Mouse (Mus musculus) liver, embryonic 15.5 days (tissue): ENCODE measurements around the gene Oip5. TPM values are rescaled to one million over a fixed set of nuclear protein-coding genes. Genes with fewer than 3 reads are reported as not detected.
"Not testable (repeated sequence)": the region's sequence is repeated elsewhere in the genome, so short reads cannot be mapped to it uniquely, and the experiment has no call there.

ENCODE experiments used
- ATAC-seq: fragments of 200-750 bp; cut with Nextera tagmentation; 2 replicates; pipeline ENCODE4 v1.8.0; 2017; ENCODE audit warnings: moderate number of reproducible peaks, mild to moderate bottlenecking, moderate library complexity; ENCODE audit not compliant: insufficient read depth
- H3K27ac ChIP-seq: fragments of 300-500 bp; sonication (generic); replicated peaks from 2 replicates; pipeline ENCODE4 v1.5.1; 2015; ENCODE audit warnings: mild to moderate bottlenecking, inconsistent platforms
- H3K27me3 ChIP-seq: fragments of 300-500 bp; sonication (generic); 2 replicates; pipeline ENCODE4 v1.6.1; 2015; ENCODE audit warnings: mild to moderate bottlenecking, inconsistent platforms
- H3K36me3 ChIP-seq: fragments of 300-500 bp; sonication (generic); replicated peaks from 2 replicates; pipeline ENCODE4 v1.6.1; 2015; ENCODE audit warnings: moderate library complexity, mild to moderate bottlenecking, inconsistent platforms
- H3K4me1 ChIP-seq: fragments of 300-500 bp; sonication (generic); replicated peaks from 2 replicates; pipeline ENCODE4 v1.6.1; 2015; ENCODE audit warnings: inconsistent platforms
- H3K4me2 ChIP-seq: fragments of 300-500 bp; sonication (generic); 2 replicates; pipeline ENCODE4 v1.6.1; 2015; ENCODE audit warnings: moderate library complexity, mild to moderate bottlenecking, inconsistent platforms
- H3K4me3 ChIP-seq: fragments of 300-500 bp; sonication (generic); replicated peaks from 2 replicates; pipeline ENCODE4 v1.5.1; 2015; ENCODE audit warnings: mild to moderate bottlenecking, inconsistent platforms
- H3K9ac ChIP-seq: fragments of 300-500 bp; sonication (generic); 2 replicates; pipeline ENCODE4 v1.6.1; 2015; ENCODE audit warnings: moderate library complexity, mild to moderate bottlenecking, inconsistent platforms
- H3K9me3 ChIP-seq: fragments of 300-500 bp; sonication (generic); replicated peaks from 2 replicates; pipeline ENCODE4 v1.6.1; 2016; ENCODE audit warnings: inconsistent platforms
- WGBS: fragments of 180-500 bp; shearing (Covaris S2); methylation state at CpG from one replicate; pipeline ENCODE4 v1.1.7; 2015; ENCODE audit warnings: mixed read lengths; ENCODE audit not compliant: insufficient replicate concordance; 5-methylcytosine and 5-hydroxymethylcytosine counted together
- polyA plus RNA-seq: library from polyadenylated mRNA; unstranded; fragments of >200 nt; fragmentation: Nextera tagmentation; extraction: Ambion mirVana; gene quantifications from 2 replicates; pipeline ENCODE4 v1.2.1, GENCODE M21; 2015

Oip5 gene
- 34.7 and 37.0 TPM in 2 replicates for polyA plus RNA-seq

DNA sequence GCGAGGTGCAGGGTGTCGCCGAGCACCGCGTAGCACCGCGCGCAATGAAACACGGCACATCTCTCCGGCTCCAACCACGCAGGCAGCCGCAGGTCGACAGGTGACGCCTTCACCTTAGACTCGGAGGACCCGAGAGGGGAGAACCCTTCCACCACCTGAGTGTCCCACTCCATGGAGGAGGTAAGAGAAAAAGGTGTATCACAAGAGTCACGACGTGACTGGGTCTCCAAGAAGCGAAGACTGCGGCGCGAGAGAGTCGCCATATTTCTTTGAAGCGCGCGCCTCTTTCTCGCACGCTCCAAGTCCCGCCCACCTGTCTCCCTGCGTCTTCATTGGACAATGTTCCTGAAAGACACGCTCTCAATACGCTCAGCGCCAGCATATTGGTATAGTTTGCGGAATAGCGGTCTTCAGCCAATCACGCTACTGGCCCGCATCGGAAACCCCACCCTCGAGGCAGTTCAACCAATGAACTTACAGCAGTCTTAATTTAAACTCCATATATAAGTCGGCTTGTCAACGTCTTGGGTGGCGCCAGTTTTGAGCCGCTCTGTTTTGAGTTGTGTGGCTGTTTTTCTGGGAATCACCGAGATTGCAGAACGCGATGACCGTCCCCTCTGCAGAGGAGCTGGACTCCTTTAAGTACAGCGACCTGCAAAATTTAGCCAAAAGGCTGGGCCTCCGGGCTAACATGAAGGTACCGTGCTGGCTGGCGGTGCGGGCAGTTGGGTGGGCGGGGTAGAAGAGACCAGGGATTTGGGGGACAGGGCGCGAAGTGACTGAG is at the start of gene Oip5, which contains the start of gene Nusap1:
Oip5 (minus strand) TSS at position 271 of the 784 bp plus-strand sequence.
Nusap1 (plus strand) TSS at position 100 of the 784 bp plus-strand sequence.
- peaks cover 44% of the 10 kb centered on the region for H3K36me3 ChIP-seq
- H3K4me2 ChIP-seq, result peak within 1 kb of the TSS; percentile 76
- ATAC-seq, result peak; percentile 98
- no peaks in the 10 kb centered on the region for H3K27me3 ChIP-seq
- H3K9ac ChIP-seq, result peak within 1 kb of the TSS; percentile 88
- H3K9me3 ChIP-seq, result no peaks in the 10 kb centered on the region
- peak within 1 kb of the TSS; percentile 83 for H3K4me3 ChIP-seq
- under 1% methylated on average over 55 of the region's 55 CpGs for WGBS
- peak within 1 kb of the TSS; percentile 98 for H3K27ac ChIP-seq
- peaks cover 44% of the 10 kb centered on the region for H3K4me1 ChIP-seq

DNA sequence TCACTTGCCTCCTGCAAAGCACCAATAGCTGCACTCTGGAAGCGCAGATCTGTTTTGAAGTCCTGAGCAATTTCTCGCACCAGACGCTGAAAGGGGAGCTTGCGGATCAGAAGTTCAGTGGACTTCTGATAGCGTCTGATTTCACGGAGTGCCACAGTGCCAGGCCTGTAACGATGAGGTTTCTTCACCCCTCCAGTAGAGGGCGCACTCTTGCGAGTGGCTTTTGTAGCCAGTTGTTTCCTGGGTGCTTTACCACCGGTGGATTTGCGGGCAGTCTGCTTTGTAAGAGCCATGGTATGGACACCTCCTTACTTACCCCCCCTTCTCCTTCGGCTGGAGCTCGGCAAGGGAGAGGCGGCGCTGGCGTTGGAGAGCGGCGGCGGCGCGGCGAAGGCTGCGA is 47.5 kb upstream of the Oip5 start:
- H3K9me3 ChIP-seq, H3K36me3 ChIP-seq, H3K27me3 ChIP-seq, ATAC-seq, H3K27ac ChIP-seq, H3K9ac ChIP-seq, H3K4me3 ChIP-seq, H3K4me2 ChIP-seq: not testable (repeated sequence)
- 66% methylated on average over 20 of the region's 23 CpGs for WGBS
- peaks cover 28% of the 10 kb centered on the region for H3K4me1 ChIP-seq

DNA sequence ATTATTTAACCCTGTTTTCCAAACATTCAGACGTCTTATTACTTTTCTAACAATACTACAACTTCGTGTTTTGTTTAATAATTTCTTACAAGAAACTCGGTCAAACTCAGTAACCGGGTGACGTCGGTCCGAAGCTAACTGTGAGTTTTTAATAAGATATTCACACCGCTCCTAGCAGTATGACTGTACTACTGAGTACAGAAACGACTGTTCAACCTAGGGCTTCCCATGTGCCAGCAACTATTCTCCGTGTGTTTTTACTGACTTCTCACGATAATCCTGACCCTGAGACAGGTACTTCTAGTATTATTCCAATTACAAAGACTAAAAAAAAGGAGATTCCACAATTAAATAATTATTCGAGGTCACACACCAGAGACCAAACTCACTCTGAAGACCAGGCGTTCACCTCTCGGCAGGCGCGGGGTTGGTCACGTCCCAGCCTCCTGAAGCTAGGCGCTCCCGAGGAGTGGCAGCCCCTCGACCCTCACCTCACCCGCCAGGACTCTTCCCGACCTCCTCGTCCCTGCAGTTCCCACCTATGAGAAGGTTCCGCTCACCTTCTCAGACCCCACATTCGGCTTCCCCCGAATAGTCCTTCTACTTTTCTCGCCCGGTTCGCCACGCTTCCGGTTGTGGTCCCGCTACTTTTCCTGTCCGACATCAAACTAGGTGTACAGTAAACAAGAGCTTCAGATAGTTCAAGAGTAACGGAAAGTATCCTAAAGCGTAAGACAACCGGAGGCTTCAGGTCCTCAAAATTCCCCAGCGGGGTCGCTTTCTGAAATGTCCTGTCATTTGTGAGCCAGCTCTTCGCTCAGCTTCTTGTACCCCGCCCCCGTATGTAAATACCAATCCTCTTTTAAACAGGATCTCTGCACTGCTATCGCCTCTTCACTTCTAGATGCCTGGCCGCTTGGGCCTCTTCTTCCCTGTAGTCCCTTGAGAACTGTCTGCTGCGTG is 44.2 kb upstream of the Oip5 start, which contains the start of gene Ndufaf1:
Ndufaf1 (minus strand) TSS at position 608 of the 963 bp plus-strand sequence.
- Histone ChIP-seq H3K36me3 (peaks cover 24% of the 10 kb centered on the region), H3K4me2 (peak within 1 kb of the TSS; percentile 74), H3K27me3 (no peaks in the 10 kb centered on the region), H3K4me1 (peaks cover 17% of the 10 kb centered on the region), H3K9ac (peak within 1 kb of the TSS; percentile 91), H3K9me3 (no peaks in the 10 kb centered on the region), H3K4me3 (peak within 1 kb of the TSS; percentile 89), H3K27ac (peak within 1 kb of the TSS; percentile 76)
- ATAC-seq, result peak; percentile 85
- WGBS, result under 1% methylated on average over 44 of the region's 44 CpGs

DNA sequence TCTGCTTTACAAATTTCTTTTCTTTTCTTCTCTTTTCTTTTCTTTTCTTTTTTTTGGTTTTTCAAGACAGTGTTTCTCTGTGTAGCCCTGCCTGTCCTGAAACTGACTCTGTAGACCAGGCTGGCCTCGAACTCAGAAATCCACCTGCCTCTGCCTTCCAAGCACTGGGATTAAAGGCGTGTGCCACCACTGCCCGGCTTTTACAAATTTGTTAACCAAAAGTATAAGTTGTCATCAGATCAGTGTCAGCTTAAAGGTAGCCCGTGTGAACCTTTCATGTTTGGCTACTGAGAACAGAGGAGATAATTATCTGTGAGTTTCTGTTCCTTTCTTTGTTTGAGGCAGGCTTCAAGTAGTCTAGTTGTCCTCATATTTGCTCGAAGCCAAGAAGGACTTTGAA is 26.0 kb upstream of the Oip5 start:
- no peaks in the 10 kb centered on the region for H3K27me3 ChIP-seq
- 83% methylated on average over 5 of the region's 5 CpGs for WGBS
- H3K9ac ChIP-seq, result no peak overlapping the region
- ATAC-seq, result no peak
- H3K4me1 ChIP-seq, result no peaks in the 10 kb centered on the region
- no peak overlapping the region for H3K4me3 ChIP-seq
- peaks cover 100% of the 10 kb centered on the region for H3K36me3 ChIP-seq
- H3K27ac ChIP-seq, result no peak overlapping the region
- H3K4me2 ChIP-seq, result no peak overlapping the region
- no peaks in the 10 kb centered on the region for H3K9me3 ChIP-seq

DNA sequence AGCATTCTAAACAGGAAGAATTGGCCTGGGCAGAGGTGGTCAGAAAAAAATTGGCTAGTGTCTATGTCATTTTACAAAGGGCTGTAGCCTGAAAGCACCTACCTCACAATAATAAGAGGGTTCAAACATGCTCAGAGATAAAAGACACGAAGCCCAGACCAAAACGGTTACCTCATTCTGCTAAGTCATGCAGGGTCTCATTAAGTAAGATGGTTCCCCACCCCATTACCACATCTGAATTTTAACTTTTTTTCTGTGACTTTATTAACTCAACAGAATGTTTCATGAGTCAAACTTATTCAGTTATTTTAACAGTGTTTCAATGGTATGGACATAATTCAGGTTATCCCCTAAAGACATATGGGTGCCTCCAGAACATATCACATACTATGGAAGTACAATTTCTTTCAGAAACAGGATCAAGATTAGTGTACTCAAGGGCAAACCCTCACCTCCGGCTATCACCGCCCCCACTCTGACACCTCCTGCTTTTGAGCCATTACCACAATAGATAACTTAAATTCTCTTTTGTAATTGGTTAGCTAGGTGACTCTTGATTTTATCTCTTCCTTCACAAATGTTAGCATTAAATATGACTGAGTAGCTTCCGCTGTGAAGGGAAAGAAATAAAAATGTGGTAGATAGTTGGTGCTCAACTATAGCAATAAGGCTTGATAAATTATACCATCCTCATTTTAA is 23.1 kb upstream of the Oip5 start:
- no peaks in the 10 kb centered on the region for H3K9me3 ChIP-seq
- H3K27me3 ChIP-seq, result no peaks in the 10 kb centered on the region
- no peak overlapping the region for H3K4me3 ChIP-seq
- no peak overlapping the region for H3K4me2 ChIP-seq
- H3K9ac ChIP-seq, result no peak overlapping the region
- ATAC-seq, result no peak
- peaks cover 100% of the 10 kb centered on the region for H3K36me3 ChIP-seq
- 82% methylated on average over 5 of the region's 5 CpGs for WGBS
- H3K4me1 ChIP-seq, result no peaks in the 10 kb centered on the region
- no peak overlapping the region for H3K27ac ChIP-seq

DNA sequence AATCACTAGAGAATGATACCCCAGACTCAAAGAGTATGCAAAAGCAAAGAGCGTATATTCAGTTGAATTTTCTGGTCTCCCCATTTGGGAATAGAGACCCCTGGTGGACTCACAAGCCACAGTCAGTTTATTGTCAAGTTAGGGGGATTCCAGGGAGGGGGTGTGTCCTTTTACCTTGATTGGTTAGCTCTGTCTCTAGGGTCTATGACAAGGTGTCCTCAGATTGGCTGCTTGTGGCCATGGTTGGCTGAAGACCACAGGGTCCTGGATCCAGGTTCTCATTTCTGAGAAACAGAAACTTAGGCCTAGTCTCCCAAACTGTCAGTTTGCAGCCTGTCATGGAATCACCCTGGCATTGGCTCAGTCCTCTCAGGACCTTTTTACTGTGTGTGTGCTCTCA is 18.5 kb upstream of the Oip5 start:
- Histone ChIP-seq H3K4me3 (no peak overlapping the region), H3K9me3 (no peaks in the 10 kb centered on the region), H3K36me3 (peaks cover 100% of the 10 kb centered on the region), H3K27ac (no peak overlapping the region), H3K4me2 (no peak overlapping the region), H3K27me3 (no peaks in the 10 kb centered on the region), H3K9ac (no peak overlapping the region), H3K4me1 (no peaks in the 10 kb centered on the region)
- no peak for ATAC-seq
- 89% methylated on average over 1 of the region's 1 CpGs for WGBS

DNA sequence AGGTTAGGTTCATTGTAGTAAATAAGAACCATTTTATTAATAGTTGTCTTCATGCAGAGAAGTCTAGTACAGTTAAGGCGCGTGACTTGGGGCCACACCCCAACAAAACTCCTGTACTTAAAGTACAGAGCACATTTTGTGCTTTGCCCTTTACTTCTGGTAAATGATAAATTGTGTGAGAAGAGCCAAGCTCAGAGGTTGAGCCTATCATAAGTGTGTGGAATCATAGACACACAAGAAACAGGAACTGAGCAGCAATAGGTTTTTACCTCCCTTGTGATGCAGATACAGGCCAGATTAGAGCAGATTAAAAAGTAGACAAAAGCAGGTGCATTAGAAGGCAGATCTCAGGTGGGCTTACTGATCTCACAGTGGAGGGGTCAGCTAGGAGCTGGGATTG is 3.0 kb upstream of the Oip5 start:
- H3K27me3 ChIP-seq, result no peaks in the 10 kb centered on the region
- WGBS, result 83% methylated on average over 2 of the region's 2 CpGs
- no peak overlapping the region for H3K27ac ChIP-seq
- H3K4me3 ChIP-seq, result peak overlapping the region; percentile 83
- peak overlapping the region; percentile 39 for H3K9ac ChIP-seq
- no peaks in the 10 kb centered on the region for H3K9me3 ChIP-seq
- no peak for ATAC-seq
- peak overlapping the region; percentile 76 for H3K4me2 ChIP-seq
- H3K4me1 ChIP-seq, result peaks cover 39% of the 10 kb centered on the region
- H3K36me3 ChIP-seq, result peaks cover 55% of the 10 kb centered on the region

DNA sequence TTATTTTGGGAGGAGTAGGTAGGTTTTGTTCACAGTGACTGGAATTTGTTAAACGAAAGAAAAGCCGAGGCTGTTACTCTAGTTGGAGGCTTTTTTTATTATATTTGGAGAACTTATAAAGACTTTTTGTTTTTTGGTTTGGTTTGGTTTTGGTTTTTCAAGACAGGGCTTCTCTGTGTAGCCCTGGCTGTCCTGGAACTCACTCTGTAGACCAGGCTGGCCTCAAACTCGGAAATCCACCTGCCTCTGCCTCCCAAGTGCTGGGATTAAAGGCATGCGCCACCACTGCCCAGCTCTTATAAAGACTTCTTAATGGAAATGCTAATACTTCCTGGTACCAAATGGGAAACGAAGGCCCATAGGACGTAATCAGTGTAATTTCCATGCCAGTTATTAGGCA is 733 bp upstream of the Oip5 start:
- H3K9me3 ChIP-seq, H3K27me3 ChIP-seq, ATAC-seq: not testable (repeated sequence)
- Histone ChIP-seq H3K4me3 (peak overlapping the region; percentile 83), H3K36me3 (peaks cover 45% of the 10 kb centered on the region), H3K4me1 (peaks cover 46% of the 10 kb centered on the region), H3K27ac (peak overlapping the region; percentile 85), H3K9ac (peak overlapping the region; percentile 69), H3K4me2 (peak overlapping the region; percentile 76)
- WGBS, result under 1% methylated on average over 6 of the region's 6 CpGs

DNA sequence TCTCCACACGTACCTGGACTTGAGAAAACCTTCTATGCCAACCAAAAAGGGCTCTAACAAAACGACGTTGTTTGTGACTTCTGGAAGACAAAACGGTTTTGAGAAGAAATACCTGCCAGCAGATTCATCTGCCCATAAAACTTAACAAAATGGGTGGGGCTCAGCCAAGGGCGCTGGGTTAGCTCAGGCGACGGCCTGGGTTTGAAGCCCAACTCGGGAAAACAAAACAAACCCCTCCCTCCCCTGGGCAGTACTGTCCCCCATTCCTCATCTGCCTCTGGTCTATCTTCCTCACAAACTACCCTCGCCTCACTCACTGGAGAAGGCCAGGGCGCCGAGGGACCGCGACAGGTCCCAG is 449 bp downstream of the Oip5 start:
- peak; percentile 76 for ATAC-seq
- Histone ChIP-seq H3K4me2 (peak overlapping the region; percentile 73), H3K9ac (peak overlapping the region; percentile 88), H3K9me3 (no peaks in the 10 kb centered on the region), H3K4me1 (peaks cover 41% of the 10 kb centered on the region), H3K4me3 (peak overlapping the region; percentile 83), H3K27ac (peak overlapping the region; percentile 98), H3K27me3 (no peaks in the 10 kb centered on the region), H3K36me3 (peaks cover 44% of the 10 kb centered on the region)
- WGBS, result under 1% methylated on average over 13 of the region's 13 CpGs

DNA sequence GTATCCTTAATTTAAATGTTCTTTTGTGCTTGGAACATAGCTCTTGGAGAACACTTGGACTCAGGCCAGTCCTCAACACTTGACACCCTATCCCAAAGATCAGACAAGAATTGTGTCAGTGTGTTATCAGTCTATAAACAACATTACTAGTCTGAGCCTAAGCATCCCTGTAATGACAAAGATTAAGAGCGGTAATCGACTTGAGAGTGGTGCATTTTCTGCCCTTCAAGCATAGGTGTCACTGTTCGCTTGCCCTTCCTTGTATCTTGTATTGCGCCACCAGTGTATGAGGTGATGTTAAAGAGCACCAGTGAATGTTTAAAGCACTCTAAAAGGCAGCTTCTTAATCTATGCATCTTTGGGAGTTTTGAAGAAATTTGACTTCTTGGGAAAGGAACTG is 11.2 kb downstream of the Oip5 start:
- Histone ChIP-seq H3K4me3 (no peak overlapping the region), H3K27me3 (no peaks in the 10 kb centered on the region), H3K4me1 (peaks cover 54% of the 10 kb centered on the region), H3K27ac (peak overlapping the region; percentile 97), H3K4me2 (peak overlapping the region; percentile 25), H3K9me3 (no peaks in the 10 kb centered on the region), H3K9ac (no peak overlapping the region), H3K36me3 (peaks cover 91% of the 10 kb centered on the region)
- peak; percentile 43; the same call in 1 of the 2 replicates for ATAC-seq
- WGBS, result 48% methylated on average over 4 of the region's 4 CpGs
